Mouse (Mus musculus) erythroblast, embryonic 14.5 days (primary cell): ENCODE data around the gene Smim1. TPM values are rescaled to one million over a fixed set of nuclear protein-coding genes. Genes with fewer than 3 reads are reported as not detected.

Source experiments
- H3K27me3 ChIP-seq: 2 replicates; pipeline ENCODE4 v1.6.1; 2012; ENCODE audit warnings: inconsistent platforms; ENCODE audit not compliant: control insufficient read depth
- H3K36me3 ChIP-seq: 2 replicates; pipeline ENCODE4 v1.6.1; 2012; ENCODE audit warnings: mild to moderate bottlenecking, inconsistent platforms; ENCODE audit not compliant: control insufficient read depth
- H3K4me1 ChIP-seq: 2 replicates; pipeline ENCODE4 v1.6.1; 2012; ENCODE audit warnings: inconsistent platforms; ENCODE audit not compliant: control insufficient read depth
- H3K4me3 ChIP-seq: replicated peaks from 2 replicates; pipeline ENCODE3; 2012; ENCODE audit warnings: moderate library complexity, mild to moderate bottlenecking, inconsistent platforms
- H3K9me3 ChIP-seq: 2 replicates; pipeline ENCODE4 v1.6.1; 2012; ENCODE audit warnings: low read length, inconsistent platforms, mixed read lengths; ENCODE audit not compliant: control insufficient read depth
- GATA1 ChIP-seq: IDR thresholded peaks from 2 replicates; pipeline ENCODE4 v1.6.1; 2012; ENCODE audit warnings: low read length, inconsistent platforms, mixed read lengths
- TAL1 ChIP-seq: IDR thresholded peaks from 3 replicates; pipeline ENCODE4 v1.6.1; 2012; ENCODE audit warnings: low read length, inconsistent platforms, mixed read lengths
- polyA plus RNA-seq: library from polyadenylated mRNA; stranded (reverse); fragments of >175 nt; gene quantifications from 2 replicates; pipeline ENCODE4 v1.2.3, GENCODE M21; 2012

The Smim1 gene
- polyA plus RNA-seq, 1 experiment: 35.8 TPM

- Histone ChIP-seq H3K9me3 (no peaks in the 10 kb centered on the region), H3K4me1 (peaks cover 23% of the 10 kb centered on the region), H3K27me3 (no peaks in the 10 kb centered on the region), H3K36me3 (peaks cover 51% of the 10 kb centered on the region), H3K4me3 (no peak overlapping the region)
- TF ChIP-seq GATA1 (no peak), TAL1 (no peak)
Observed at GRCm38 (mm10) chr4:154007759-154008158, 18.3 kb downstream of the Smim1 start.

GRCm38 (mm10) chr4:154006264-154006663 lies 19.8 kb downstream of the Smim1 start:
- TF ChIP-seq GATA1: no peak
- TF ChIP-seq TAL1: no peak
- no peaks in the 10 kb centered on the region for H3K9me3 ChIP-seq
- H3K36me3 ChIP-seq: peaks cover 61% of the 10 kb centered on the region
- H3K27me3 ChIP-seq: no peaks in the 10 kb centered on the region
- no peak overlapping the region for H3K4me3 ChIP-seq
- H3K4me1 ChIP-seq: peaks cover 12% of the 10 kb centered on the region

- H3K27me3 ChIP-seq: no peaks in the 10 kb centered on the region
- H3K4me3 ChIP-seq: no peak overlapping the region
- peaks cover 63% of the 10 kb centered on the region for H3K36me3 ChIP-seq
- H3K4me1 ChIP-seq: peaks cover 4% of the 10 kb centered on the region
- TF ChIP-seq TAL1 (no peak), GATA1 (no peak)
- peaks cover 3% of the 10 kb centered on the region; the same call in 1 of the 2 replicates for H3K9me3 ChIP-seq
Observed at GRCm38 (mm10) chr4:154005488-154005887, 20.5 kb downstream of the Smim1 start.

GRCm38 (mm10) chr4:153993505-153993904 lies 32.5 kb downstream of the Smim1 start:
- TF ChIP-seq GATA1: no peak
- no peak for TF ChIP-seq TAL1
- Histone ChIP-seq H3K9me3 (no peaks in the 10 kb centered on the region), H3K27me3 (no peaks in the 10 kb centered on the region), H3K4me1 (no peaks in the 10 kb centered on the region), H3K4me3 (no peak overlapping the region), H3K36me3 (peaks cover 94% of the 10 kb centered on the region)

GRCm38 (mm10) chr4:153992715-153993114 lies 33.3 kb downstream of the Smim1 start:
- Histone ChIP-seq H3K9me3 (no peaks in the 10 kb centered on the region), H3K4me1 (no peaks in the 10 kb centered on the region), H3K27me3 (no peaks in the 10 kb centered on the region), H3K36me3 (peaks cover 94% of the 10 kb centered on the region), H3K4me3 (no peak overlapping the region)
- no peak for TF ChIP-seq GATA1
- TF ChIP-seq TAL1: no peak

GRCm38 (mm10) chr4:153980470-153980869 lies 45.6 kb downstream of the Smim1 start:
- Histone ChIP-seq H3K9me3 (no peaks in the 10 kb centered on the region), H3K36me3 (peaks cover 79% of the 10 kb centered on the region), H3K27me3 (no peaks in the 10 kb centered on the region), H3K4me3 (no peak overlapping the region), H3K4me1 (peaks cover 30% of the 10 kb centered on the region)
- TF ChIP-seq GATA1: no peak
- no peak for TF ChIP-seq TAL1

- Histone ChIP-seq H3K36me3 (peaks cover 67% of the 10 kb centered on the region), H3K4me1 (peaks cover 40% of the 10 kb centered on the region), H3K9me3 (no peaks in the 10 kb centered on the region), H3K27me3 (no peaks in the 10 kb centered on the region), H3K4me3 (no peak overlapping the region)
- TF ChIP-seq TAL1 (no peak), GATA1 (no peak)
Observed at GRCm38 (mm10) chr4:153979243-153979642, 46.8 kb downstream of the Smim1 start.

GRCm38 (mm10) chr4:153975768-153976167 lies 50.3 kb downstream of the Smim1 start:
- Histone ChIP-seq H3K27me3 (no peaks in the 10 kb centered on the region), H3K9me3 (no peaks in the 10 kb centered on the region), H3K36me3 (peaks cover 56% of the 10 kb centered on the region), H3K4me1 (peaks cover 59% of the 10 kb centered on the region), H3K4me3 (peak overlapping the region; percentile 92)
- TF ChIP-seq TAL1: no peak
- TF ChIP-seq GATA1: no peak

GRCm38 (mm10) chr4:153975292-153975662 lies 50.8 kb downstream of the Smim1 start:
- Histone ChIP-seq H3K36me3 (peaks cover 56% of the 10 kb centered on the region), H3K4me3 (peak overlapping the region; percentile 92), H3K27me3 (no peaks in the 10 kb centered on the region), H3K9me3 (no peaks in the 10 kb centered on the region), H3K4me1 (peaks cover 59% of the 10 kb centered on the region)
- TF ChIP-seq TAL1 (no peak), GATA1 (no peak)
